Mouse (Mus musculus) cerebellum, adult 2 months (tissue): ENCODE measurements around the gene Ispd. TPM values are rescaled to one million over a fixed set of nuclear protein-coding genes. Genes with fewer than 3 reads are reported as not detected.

Experiments
- DNase-seq, 2 experiments: peaks; one replicate each; pipeline ENCODE4 v3.0.0; 2021
- H3K27ac ChIP-seq: fragments of 200-500 bp; 2 replicates; pipeline ENCODE4 v1.5.1; 2012; ENCODE audit warnings: low read length, control low read depth, inconsistent platforms; ENCODE audit not compliant: insufficient read depth
- H3K27me3 ChIP-seq: fragments of 200-500 bp; 2 replicates; pipeline ENCODE4 v1.6.1; 2012; ENCODE audit warnings: inconsistent platforms, mild to moderate bottlenecking, low read length, moderate library complexity; ENCODE audit not compliant: control insufficient read depth, insufficient read depth
- H3K4me1 ChIP-seq: fragments of 200-500 bp; 2 replicates; pipeline ENCODE4 v1.6.1; 2011; ENCODE audit warnings: low read length; ENCODE audit not compliant: control insufficient read depth, insufficient read depth
- H3K4me3 ChIP-seq: fragments of 200-500 bp; replicated peaks from 2 replicates; pipeline ENCODE3; 2011; ENCODE audit warnings: mild to moderate bottlenecking, low read depth, low read length, control low read depth; ENCODE audit not compliant: insufficient read depth
- CTCF ChIP-seq: fragments of 200-500 bp; IDR thresholded peaks from 2 replicates; pipeline ENCODE4 v1.5.1; 2011; ENCODE audit warnings: low read depth, mild to moderate bottlenecking, control low read depth, low read length, moderate library complexity, borderline replicate concordance; ENCODE audit not compliant: insufficient read depth
- POLR2A ChIP-seq: fragments of 200-500 bp; IDR thresholded peaks from 2 replicates; pipeline ENCODE4 v1.6.1; 2011; ENCODE audit warnings: low read length, control low read depth, borderline replicate concordance; ENCODE audit not compliant: insufficient read depth
- whole genome bisulfite sequencing: fragments of 180-500 bp; shearing (Covaris S2); methylation state at CpG from one replicate; pipeline ENCODE4 v1.1.7; 2018; 5-methylcytosine and 5-hydroxymethylcytosine counted together
- polyA plus RNA-seq: library from polyadenylated mRNA; depleted of rRNA; stranded (reverse); fragments of >200 nt; gene quantifications from 2 replicates; pipeline ENCODE4 v1.2.3, GENCODE M21; 2012

Gene Ispd
- polyA plus RNA-seq, 1 experiment, result 6.6 TPM

DNA sequence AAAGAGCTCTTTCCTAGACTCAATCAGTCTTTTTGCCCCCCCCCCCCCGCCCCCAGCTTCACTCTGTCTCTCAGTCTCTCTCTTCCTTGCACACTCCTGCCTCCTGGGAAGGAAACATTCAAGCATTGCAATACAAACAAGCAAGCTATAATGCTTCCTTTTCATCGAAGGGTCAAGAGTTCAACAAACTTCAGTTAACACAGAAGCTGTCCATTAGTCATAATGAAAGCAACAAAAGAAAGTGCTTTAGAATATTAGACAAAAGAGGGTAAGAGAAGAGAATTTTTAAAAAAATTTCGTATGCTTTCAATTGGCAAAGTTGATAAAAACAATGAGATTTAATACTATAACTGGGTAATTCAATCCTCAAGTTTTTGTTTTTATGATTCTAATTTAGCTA, 996 bp upstream of the Ispd start:
- WGBS, result 68% methylated on average over 3 of the region's 3 CpGs
- Histone ChIP-seq H3K4me1 (peaks cover 6% of the 10 kb centered on the region; the same call in 1 of the 2 replicates), H3K27me3 (no peaks in the 10 kb centered on the region), H3K4me3 (no peak overlapping the region), H3K27ac (no peak overlapping the region)
- no peak for TF ChIP-seq CTCF
- TF ChIP-seq POLR2A, result no peak
- DNase-seq, result no peak

DNA sequence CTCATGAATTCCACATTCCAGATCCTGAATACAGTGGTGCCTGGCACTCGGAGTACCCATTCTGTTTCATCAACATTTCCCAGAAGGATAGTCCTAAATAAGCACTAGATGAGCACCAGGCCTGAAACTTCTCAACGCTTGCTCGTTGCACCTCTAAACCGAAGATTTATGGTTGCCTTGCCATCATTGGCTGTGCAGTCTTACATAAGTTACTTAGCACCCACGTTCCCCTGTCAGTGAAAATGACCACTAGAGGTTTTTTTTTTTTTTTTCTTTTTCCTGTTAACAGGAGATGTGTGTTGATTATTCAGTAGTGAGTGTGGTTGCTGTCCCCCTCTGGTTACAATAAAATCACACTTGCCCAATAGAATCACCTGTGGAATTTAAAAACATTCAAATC, 444 bp upstream of the Ispd start:
- peaks cover 6% of the 10 kb centered on the region; the same call in 1 of the 2 replicates for H3K4me1 ChIP-seq
- no peaks in the 10 kb centered on the region for H3K27me3 ChIP-seq
- TF ChIP-seq POLR2A, result no peak
- TF ChIP-seq CTCF, result no peak
- WGBS, result 71% methylated on average over 5 of the region's 5 CpGs
- H3K4me3 ChIP-seq, result no peak overlapping the region
- peak overlapping the region; percentile 52; the same call in 1 of the 2 replicates for H3K27ac ChIP-seq
- DNase-seq, result peak; percentile 6 to 21

DNA sequence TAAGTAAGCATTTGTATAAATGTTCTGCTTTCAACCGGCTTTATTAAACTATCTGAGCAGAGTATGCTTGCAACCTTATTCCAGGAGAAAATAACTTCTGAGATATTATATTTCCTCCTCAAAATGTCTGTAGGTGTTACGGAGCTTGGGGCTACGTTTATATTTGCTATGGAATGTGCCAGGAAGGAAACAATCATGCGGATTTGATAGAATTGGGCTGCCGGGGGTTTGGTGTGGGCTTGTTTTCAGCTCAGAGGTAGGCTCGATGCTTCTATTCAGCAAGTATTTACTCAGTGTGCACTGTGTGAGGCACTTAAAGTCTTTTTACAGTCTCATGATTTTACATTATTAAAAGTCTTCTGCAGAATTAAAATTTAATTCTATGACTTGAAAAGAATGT, 4.1 kb downstream of the Ispd start:
- TF ChIP-seq POLR2A (no peak), CTCF (no peak)
- peaks cover 6% of the 10 kb centered on the region; the same call in 1 of the 2 replicates for H3K4me1 ChIP-seq
- H3K27ac ChIP-seq, result no peak overlapping the region
- no peak overlapping the region for H3K4me3 ChIP-seq
- no peak for DNase-seq
- WGBS, result 73% methylated on average over 6 of the region's 6 CpGs
- H3K27me3 ChIP-seq, result no peaks in the 10 kb centered on the region

DNA sequence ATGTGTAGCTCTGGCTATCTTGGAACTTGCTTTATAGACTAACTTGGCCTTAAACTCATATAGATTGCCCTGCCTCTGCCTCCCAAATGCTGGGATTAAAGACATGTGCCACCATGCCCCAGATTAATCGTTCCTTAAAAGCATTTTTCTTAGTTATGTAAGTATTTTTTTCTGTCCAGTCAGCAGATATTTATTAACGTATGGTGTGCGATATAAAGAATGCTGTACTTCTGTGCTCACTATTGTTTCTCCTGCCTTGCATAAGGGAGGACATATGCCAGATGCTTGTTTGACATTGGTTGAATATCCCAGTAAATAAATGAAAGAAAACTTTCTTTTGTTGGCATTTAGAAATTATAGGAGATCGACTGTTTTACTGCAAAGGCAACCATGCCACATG, 5.7 kb downstream of the Ispd start:
- TF ChIP-seq CTCF, result no peak
- no peak for TF ChIP-seq POLR2A
- no peak for DNase-seq
- peaks cover 6% of the 10 kb centered on the region; the same call in 1 of the 2 replicates for H3K4me1 ChIP-seq
- no peak overlapping the region for H3K27ac ChIP-seq
- H3K27me3 ChIP-seq, result no peaks in the 10 kb centered on the region
- H3K4me3 ChIP-seq, result no peak overlapping the region
- WGBS, result 89% methylated on average over 4 of the region's 4 CpGs

DNA sequence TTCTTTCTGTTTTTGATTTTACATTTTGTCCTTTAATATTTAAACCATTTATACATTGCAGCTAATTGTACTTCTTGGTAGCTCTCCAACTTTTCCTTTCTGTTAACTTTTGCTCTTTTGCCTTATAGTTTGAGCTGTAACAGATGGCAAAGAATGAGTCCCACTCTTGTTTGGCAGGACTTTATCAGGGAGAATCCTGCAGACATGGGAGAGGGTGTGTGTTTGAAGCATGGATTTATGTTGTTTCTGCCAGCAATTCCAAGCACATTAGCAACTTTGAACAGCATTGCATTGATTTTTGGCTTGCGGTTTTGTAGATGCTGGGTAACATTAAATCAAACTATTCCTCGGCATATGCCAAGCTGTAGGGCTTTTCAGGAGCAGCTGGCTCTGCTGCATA, 13.9 kb downstream of the Ispd start:
- H3K4me3 ChIP-seq, result no peak overlapping the region
- H3K4me1 ChIP-seq, result 0 out of 2 replicates have a peak, but pooled peaks cover 2% of the 10 kb centered on the region
- DNase-seq, result no peak
- H3K27me3 ChIP-seq, result no peaks in the 10 kb centered on the region
- no peak overlapping the region for H3K27ac ChIP-seq
- WGBS, result 16% methylated on average over 2 of the region's 2 CpGs
- TF ChIP-seq POLR2A (no peak), CTCF (no peak)

DNA sequence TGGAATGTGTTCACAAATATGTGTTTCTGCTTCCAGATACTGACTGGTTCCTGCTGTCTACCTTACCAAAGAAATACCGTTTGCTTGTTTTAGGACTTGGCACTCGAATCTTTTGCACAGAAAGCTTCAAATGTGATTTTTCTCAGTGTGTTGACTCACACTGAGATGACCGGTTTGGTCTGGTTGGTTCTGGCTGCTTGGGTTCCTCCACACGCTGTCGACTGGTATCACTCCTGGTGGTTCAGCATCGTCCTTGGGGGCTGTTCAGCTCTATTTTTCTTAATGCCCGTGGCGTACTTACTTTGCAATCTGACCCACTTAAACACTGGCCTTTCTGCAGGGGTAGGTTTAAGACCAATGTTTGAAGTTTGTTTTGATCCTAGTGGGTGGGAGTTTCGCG, 42.4 kb downstream of the Ispd start:
- Histone ChIP-seq H3K4me3 (no peak overlapping the region), H3K27ac (no peak overlapping the region), H3K4me1 (peaks cover 2% of the 10 kb centered on the region), H3K27me3 (no peaks in the 10 kb centered on the region)
- 44% methylated on average over 10 of the region's 10 CpGs for WGBS
- peak in 1 of 2 experiments; percentile 4 for DNase-seq
- TF ChIP-seq CTCF, result no peak
- TF ChIP-seq POLR2A, result no peak

DNA sequence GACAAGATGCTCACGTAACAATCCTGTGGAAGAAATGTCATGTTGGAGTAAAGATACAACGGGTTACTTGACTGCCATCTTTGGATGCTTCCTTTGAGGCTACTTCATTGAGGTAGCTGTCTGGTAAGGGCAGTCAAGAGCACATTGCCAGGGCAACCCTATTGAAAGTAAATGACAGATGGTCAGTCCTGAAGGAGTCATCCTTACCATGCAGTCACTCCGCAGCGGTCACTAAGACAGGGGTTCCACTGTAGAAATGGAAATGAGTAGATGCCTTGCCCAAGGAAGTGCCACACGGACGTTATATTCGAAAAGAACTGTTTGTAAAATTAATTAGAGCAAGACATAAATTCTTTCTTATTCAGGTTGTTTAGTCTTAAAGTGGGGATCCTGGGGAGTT, 44.0 kb downstream of the Ispd start:
- no peak for TF ChIP-seq CTCF
- TF ChIP-seq POLR2A, result no peak
- DNase-seq, result no peak
- 75% methylated on average over 7 of the region's 7 CpGs for WGBS
- Histone ChIP-seq H3K27me3 (no peaks in the 10 kb centered on the region), H3K4me1 (peaks cover 2% of the 10 kb centered on the region), H3K27ac (no peak overlapping the region), H3K4me3 (no peak overlapping the region)

DNA sequence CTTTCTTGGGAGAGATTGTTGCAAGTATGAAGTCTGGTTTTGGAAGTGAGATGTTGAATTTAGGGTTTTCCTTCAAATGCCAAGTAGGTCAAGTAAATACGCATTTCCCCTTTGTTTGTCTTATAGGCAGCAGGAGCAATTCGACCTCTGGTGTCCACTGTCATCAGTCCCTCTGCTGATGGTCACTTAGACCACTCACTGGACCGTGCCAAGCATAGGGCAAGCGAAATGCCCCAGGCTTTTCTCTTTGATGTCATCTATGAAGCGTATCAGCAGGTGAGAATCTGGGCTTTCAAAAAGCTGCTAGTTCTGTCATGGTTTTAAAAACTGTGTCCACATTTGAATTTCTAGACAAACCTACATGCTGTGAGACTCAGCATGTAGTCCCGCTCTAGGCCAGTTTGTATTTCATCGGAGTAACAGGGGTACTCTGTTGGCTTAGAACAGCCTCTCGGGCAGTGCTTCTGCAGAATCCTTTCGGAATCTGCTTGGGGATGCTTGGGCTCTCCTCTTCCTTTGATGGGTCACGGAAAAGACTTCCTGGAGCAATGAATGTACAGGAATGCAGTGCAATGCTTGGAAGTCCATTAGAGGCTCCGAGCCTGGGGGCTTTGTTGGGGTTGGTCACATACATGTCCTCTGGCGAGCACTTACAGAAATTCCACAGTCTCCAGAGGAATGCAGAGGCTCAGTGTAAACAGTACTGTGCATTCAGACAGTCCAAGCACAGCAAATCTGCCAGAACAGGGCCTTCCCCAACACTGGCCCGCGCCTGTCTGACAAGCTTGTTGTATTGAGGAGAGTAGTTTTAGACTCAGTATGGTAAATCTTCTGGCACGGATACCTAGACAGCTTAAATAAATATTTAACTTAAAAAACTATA, 45.2 kb downstream of the Ispd start:
- Histone ChIP-seq H3K4me1 (peaks cover 2% of the 10 kb centered on the region), H3K4me3 (no peak overlapping the region), H3K27me3 (no peaks in the 10 kb centered on the region), H3K27ac (no peak overlapping the region)
- 54% methylated on average over 15 of the region's 15 CpGs for WGBS
- no peak for TF ChIP-seq CTCF
- no peak for TF ChIP-seq POLR2A
- DNase-seq, result no peak
